Mouse (Mus musculus) thymus, adult 2 months (tissue): ENCODE data around the gene Gkn3. TPM values are rescaled to one million over a fixed set of nuclear protein-coding genes. Genes with fewer than 3 reads are reported as not detected.

Experiments
- DNase-seq: peaks from one replicate; pipeline ENCODE4 v3.0.0; 2021
- H3K27ac ChIP-seq: fragments of 200-500 bp; 2 replicates; pipeline ENCODE4 v1.5.1; 2012; ENCODE audit warnings: low read length, control low read depth; ENCODE audit not compliant: control insufficient read depth, insufficient read depth
- H3K27me3 ChIP-seq: fragments of 200-500 bp; 2 replicates; pipeline ENCODE4 v1.6.1; 2012; ENCODE audit warnings: mild to moderate bottlenecking, low read length, moderate library complexity, mixed read lengths; ENCODE audit not compliant: control insufficient read depth, insufficient read depth
- H3K36me3 ChIP-seq: fragments of 200-500 bp; 2 replicates; pipeline ENCODE4 v1.6.1; 2012; ENCODE audit warnings: mild to moderate bottlenecking, low read length, moderate library complexity; ENCODE audit not compliant: control insufficient read depth, insufficient read depth
- H3K4me1 ChIP-seq: fragments of 200-500 bp; replicated peaks from 2 replicates; pipeline ENCODE4 v1.6.1; 2012; ENCODE audit warnings: low read length; ENCODE audit not compliant: control insufficient read depth, insufficient read depth
- H3K4me3 ChIP-seq: fragments of 200-500 bp; 2 replicates; pipeline ENCODE4 v1.5.1; 2012; ENCODE audit warnings: mild to moderate bottlenecking, low read length, control low read depth, moderate library complexity; ENCODE audit not compliant: control insufficient read depth, insufficient read depth
- CTCF ChIP-seq: fragments of 200-500 bp; IDR thresholded peaks from 2 replicates; pipeline ENCODE4 v1.5.1; 2012; ENCODE audit warnings: mild to moderate bottlenecking, control low read depth, low read length, moderate library complexity, borderline replicate concordance; ENCODE audit not compliant: control insufficient read depth, poor library complexity, insufficient read depth; ENCODE audit errors: extremely low read depth
- POLR2A ChIP-seq: fragments of 200-500 bp; IDR thresholded peaks from 2 replicates; pipeline ENCODE4 v1.6.1; 2012; ENCODE audit warnings: mild to moderate bottlenecking, low read length, control low read depth, moderate library complexity; ENCODE audit not compliant: control insufficient read depth, poor library complexity, insufficient read depth; ENCODE audit errors: extremely low read depth
- WGBS: fragments of 180-500 bp; shearing (Covaris S2); methylation state at CpG from one replicate; pipeline ENCODE4 v1.1.7; 2018; 5-methylcytosine and 5-hydroxymethylcytosine counted together
- polyA plus RNA-seq: library from polyadenylated mRNA; depleted of rRNA; stranded (reverse); fragments of >200 nt; gene quantifications from 2 replicates; pipeline ENCODE4 v1.2.3, GENCODE M21; 2012

Gene Gkn3
- polyA plus RNA-seq, 1 experiment = 0.69 TPM

- H3K27me3 ChIP-seq = no peaks in the 10 kb centered on the region
- no peaks in the 10 kb centered on the region for H3K4me1 ChIP-seq
- no peak for DNase-seq
- WGBS = 63% methylated on average over 19 of the region's 19 CpGs
- H3K4me3 ChIP-seq = no peak overlapping the region
- no peak for TF ChIP-seq POLR2A
- TF ChIP-seq CTCF = no peak
- H3K27ac ChIP-seq = no peak overlapping the region
- H3K36me3 ChIP-seq = no peaks in the 10 kb centered on the region
Observed at GRCm38 (mm10) chr6:87424037-87424816, 35.5 kb upstream of the Gkn3 start.

- Histone ChIP-seq H3K36me3 (no peaks in the 10 kb centered on the region), H3K4me1 (no peaks in the 10 kb centered on the region; the same call in 1 of the 2 replicates), H3K27ac (no peak overlapping the region), H3K27me3 (no peaks in the 10 kb centered on the region), H3K4me3 (no peak overlapping the region)
- TF ChIP-seq CTCF = no peak
- no peak for TF ChIP-seq POLR2A
- WGBS = 91% methylated on average over 7 of the region's 7 CpGs
- no peak for DNase-seq
Observed at GRCm38 (mm10) chr6:87422304-87422703, 33.6 kb upstream of the Gkn3 start.

- no peak for DNase-seq
- no peak overlapping the region for H3K4me3 ChIP-seq
- no peak overlapping the region for H3K27ac ChIP-seq
- H3K36me3 ChIP-seq = no peaks in the 10 kb centered on the region
- TF ChIP-seq POLR2A = no peak
- TF ChIP-seq CTCF = no peak
- H3K27me3 ChIP-seq = no peaks in the 10 kb centered on the region
- WGBS = 82% methylated on average over 3 of the region's 3 CpGs
- no peaks in the 10 kb centered on the region for H3K4me1 ChIP-seq
Observed at GRCm38 (mm10) chr6:87412011-87412410, 23.3 kb upstream of the Gkn3 start.

- Histone ChIP-seq H3K36me3 (no peaks in the 10 kb centered on the region), H3K27ac (no peak overlapping the region), H3K4me1 (peaks cover 4% of the 10 kb centered on the region), H3K4me3 (no peak overlapping the region), H3K27me3 (no peaks in the 10 kb centered on the region)
- no peak for DNase-seq
- TF ChIP-seq CTCF (no peak), POLR2A (no peak)
- WGBS = 92% methylated on average over 6 of the region's 6 CpGs
Observed at GRCm38 (mm10) chr6:87401456-87401855, 12.7 kb upstream of the Gkn3 start.

- DNase-seq = peak; percentile 46
- peaks cover 4% of the 10 kb centered on the region for H3K4me1 ChIP-seq
- peak overlapping the region; percentile 41; the same call in 1 of the 2 replicates for H3K27ac ChIP-seq
- H3K4me3 ChIP-seq = no peak overlapping the region
- no peaks in the 10 kb centered on the region for H3K36me3 ChIP-seq
- H3K27me3 ChIP-seq = no peaks in the 10 kb centered on the region
- TF ChIP-seq CTCF = no peak
- TF ChIP-seq POLR2A = no peak
- WGBS = 6% methylated on average over 4 of the region's 4 CpGs
Observed at GRCm38 (mm10) chr6:87399886-87400566, 11.3 kb upstream of the Gkn3 start.

GRCm38 (mm10) chr6:87399137-87399536 is 10.4 kb upstream of the Gkn3 start:
- Histone ChIP-seq H3K4me1 (peaks cover 4% of the 10 kb centered on the region), H3K36me3 (no peaks in the 10 kb centered on the region), H3K4me3 (no peak overlapping the region), H3K27me3 (no peaks in the 10 kb centered on the region), H3K27ac (peak overlapping the region; percentile 41)
- no peak for TF ChIP-seq POLR2A
- TF ChIP-seq CTCF = peak; percentile 59; the same call in 1 of the 2 replicates
- DNase-seq = peak; percentile 84
- under 1% methylated on average over 5 of the region's 5 CpGs for WGBS
